Mouse (Mus musculus) cerebellum, postnatal 36 days (tissue): ENCODE results near the gene Armh1.
"Not testable (repeated sequence)": the region's sequence is repeated elsewhere in the genome, so short reads cannot be mapped to it uniquely, and the experiment has no call there.

Source experiments
- DNase-seq, 2 experiments: peaks; one replicate each; pipeline ENCODE4 v3.0.0; 2021 to 2022; ENCODE audit warnings: mixed read lengths in 2 of 2

Gene Armh1

GRCm38 (mm10) chr4:117218517-117219219 lies 33.3 kb downstream of the Armh1 start:
- peak; percentile 41 to 43 for DNase-seq

- no peak for DNase-seq
Observed at GRCm38 (mm10) chr4:117217029-117217428, 34.9 kb downstream of the Armh1 start.

- no peak for DNase-seq
Observed at GRCm38 (mm10) chr4:117214250-117214649, 37.7 kb downstream of the Armh1 start.

- peak; percentile 68 to 75 for DNase-seq
Observed at GRCm38 (mm10) chr4:117210147-117211074, 41.5 kb downstream of the Armh1 start.

- no peak for DNase-seq
Observed at GRCm38 (mm10) chr4:117209592-117209991, 42.3 kb downstream of the Armh1 start.

- no peak for DNase-seq
Observed at GRCm38 (mm10) chr4:117202992-117203354, 49.0 kb downstream of the Armh1 start.

- peak in 1 of 2 experiments; percentile 35 for DNase-seq
Observed at GRCm38 (mm10) chr4:117202046-117202991, 49.6 kb downstream of the Armh1 start.

- no peak for DNase-seq
Observed at GRCm38 (mm10) chr4:117191804-117192203, 60.1 kb downstream of the Armh1 start.

GRCm38 (mm10) chr4:117190660-117191059 lies 61.3 kb downstream of the Armh1 start:
- no peak for DNase-seq

GRCm38 (mm10) chr4:117189856-117190543 lies 61.9 kb downstream of the Armh1 start:
- DNase-seq, result peak in 1 of 2 experiments; percentile 49

GRCm38 (mm10) chr4:117189382-117189855 lies 62.5 kb downstream of the Armh1 start:
- peak; percentile 79 to 83 for DNase-seq

GRCm38 (mm10) chr4:117188969-117189368 lies 63.0 kb downstream of the Armh1 start:
- DNase-seq, result no peak

- DNase-seq, result not testable (repeated sequence)
Observed at GRCm38 (mm10) chr4:117182759-117183096, 69.2 kb downstream of the Armh1 start.

GRCm38 (mm10) chr4:117181863-117182758 lies 69.8 kb downstream of the Armh1 start, which contains the start of gene Kif2c:
Gene Kif2c, minus strand, starts transcription at chr4:117182639.
- peak; percentile 90 to 93 for DNase-seq

GRCm38 (mm10) chr4:117169936-117170335 lies 82.0 kb downstream of the Armh1 start:
- DNase-seq, result no peak
